Mouse (Mus musculus) heart, postnatal 0 days (tissue): ENCODE results near the gene Bdkrb1. TPM values are rescaled to one million over a fixed set of nuclear protein-coding genes. Genes with fewer than 3 reads are reported as not detected.

ENCODE experiments used
- ATAC-seq: fragments of 200-750 bp; cut with Nextera tagmentation; 2 replicates; pipeline ENCODE4 v1.8.0; 2017; ENCODE audit warnings: low read depth, moderate number of reproducible peaks, moderate library complexity; ENCODE audit not compliant: insufficient read depth
- DNase-seq: peaks from one replicate; pipeline ENCODE4 v3.0.0-alpha.2; 2016; ENCODE audit warnings: low spot score
- H3K27ac ChIP-seq: fragments of 300-500 bp; sonication (generic); 2 replicates; pipeline ENCODE4 v1.5.1; 2014; ENCODE audit warnings: low read depth, mild to moderate bottlenecking
- H3K27me3 ChIP-seq: fragments of 300-500 bp; sonication (generic); 2 replicates; pipeline ENCODE4 v1.6.1; 2014; ENCODE audit warnings: low read length, mixed read lengths; ENCODE audit not compliant: control insufficient read depth, insufficient read depth
- H3K36me3 ChIP-seq: fragments of 300-500 bp; sonication (generic); replicated peaks from 2 replicates; pipeline ENCODE4 v1.6.1; 2014; ENCODE audit warnings: low read length, mixed read lengths; ENCODE audit not compliant: control insufficient read depth, insufficient read depth
- H3K4me1 ChIP-seq: fragments of 300-500 bp; sonication (generic); 2 replicates; pipeline ENCODE4 v1.6.1; 2014; ENCODE audit warnings: antibody characterized with exemption; ENCODE audit not compliant: control insufficient read depth, insufficient read depth
- H3K4me2 ChIP-seq: fragments of 300-500 bp; sonication (generic); 2 replicates; pipeline ENCODE4 v1.6.1; 2014; ENCODE audit warnings: low read depth, mild to moderate bottlenecking, low read length, moderate library complexity
- H3K4me3 ChIP-seq: fragments of 300-500 bp; sonication (generic); 2 replicates; pipeline ENCODE4 v1.5.1; 2014; ENCODE audit warnings: low read depth, low read length
- H3K9ac ChIP-seq: fragments of 300-500 bp; sonication (generic); replicated peaks from 2 replicates; pipeline ENCODE4 v1.6.1; 2014; ENCODE audit warnings: low read depth, low read length, mixed read lengths
- H3K9me3 ChIP-seq: fragments of 300-500 bp; sonication (generic); replicated peaks from 2 replicates; pipeline ENCODE4 v1.6.1; 2016; ENCODE audit warnings: low read length; ENCODE audit not compliant: control insufficient read depth
- CTCF ChIP-seq: IDR thresholded peaks from 2 replicates; pipeline ENCODE4 v1.5.1; 2016; ENCODE audit warnings: antibody characterized with exemption, control low read depth, low read depth
- EP300 ChIP-seq: IDR thresholded peaks from 2 replicates; pipeline ENCODE4 v1.6.1; 2016; ENCODE audit warnings: antibody characterized with exemption, low read depth
- WGBS: fragments of 180-500 bp; shearing (Covaris S2); extraction: QIAGEN DNeasy Blood & Tissue Kit; methylation state at CpG from one replicate; pipeline ENCODE4 v1.1.7; 2014; 5-methylcytosine and 5-hydroxymethylcytosine counted together
- polyA plus RNA-seq: library from polyadenylated mRNA; unstranded; fragments of >200 nt; fragmentation: Nextera tagmentation; extraction: Ambion mirVana; gene quantifications from 2 replicates; pipeline ENCODE4 v1.2.1, GENCODE M21; 2015
- total RNA-seq: library from RNA; depleted of rRNA; stranded (reverse); fragments of >200 nt; gene quantifications from 2 replicates; pipeline ENCODE4 v1.2.3, GENCODE M21; 2014; ENCODE audit warnings: low replicate concordance; rRNA removed

Bdkrb1 gene
- total RNA-seq, result not detected in 2 replicates
- polyA plus RNA-seq, result not detected in 2 replicates

- Histone ChIP-seq H3K4me1 (no peaks in the 10 kb centered on the region), H3K4me2 (no peak within 1 kb of the TSS), H3K9me3 (no peaks in the 10 kb centered on the region), H3K27ac (no peak within 1 kb of the TSS), H3K27me3 (no peaks in the 10 kb centered on the region), H3K4me3 (no peak within 1 kb of the TSS), H3K36me3 (no peaks in the 10 kb centered on the region), H3K9ac (no peak within 1 kb of the TSS)
- ATAC-seq (no peak), DNase-seq (no peak)
- TF ChIP-seq EP300, result no peak
- TF ChIP-seq CTCF, result no peak
- WGBS, result 87% methylated on average over 11 of the region's 11 CpGs
These were observed at the start of gene Bdkrb1 for GRCm38 (mm10) chr12:105602581-105603210. TSS of gene Bdkrb1 (plus strand) at chr12:105603085.

- Histone ChIP-seq H3K36me3 (no peaks in the 10 kb centered on the region), H3K27me3 (no peaks in the 10 kb centered on the region), H3K4me2 (no peak overlapping the region), H3K4me3 (no peak overlapping the region), H3K4me1 (peaks cover 55% of the 10 kb centered on the region), H3K27ac (peak overlapping the region; percentile 15; the same call in 1 of the 2 replicates), H3K9me3 (no peaks in the 10 kb centered on the region), H3K9ac (no peak overlapping the region)
- 28% methylated on average over 8 of the region's 8 CpGs for whole genome bisulfite sequencing
- DNase-seq (no peak), ATAC-seq (no peak)
- no peak for TF ChIP-seq EP300
- no peak for TF ChIP-seq CTCF
These were observed 48.6 kb upstream of the Bdkrb1 start for GRCm38 (mm10) chr12:105554151-105554772.

GRCm38 (mm10) chr12:105555172-105555571, 47.7 kb upstream of the Bdkrb1 start:
- DNase-seq, result peak; percentile 35
- Histone ChIP-seq H3K27ac (peak overlapping the region; percentile 35; the same call in 1 of the 2 replicates), H3K9ac (no peak overlapping the region), H3K4me1 (peaks cover 49% of the 10 kb centered on the region), H3K4me2 (no peak overlapping the region), H3K9me3 (no peaks in the 10 kb centered on the region), H3K27me3 (no peaks in the 10 kb centered on the region), H3K4me3 (no peak overlapping the region), H3K36me3 (no peaks in the 10 kb centered on the region)
- TF ChIP-seq CTCF, result no peak
- no peak for TF ChIP-seq EP300
- peak; percentile 74; the same call in 1 of the 2 replicates for ATAC-seq
- 39% methylated on average over 5 of the region's 5 CpGs for WGBS

GRCm38 (mm10) chr12:105557250-105557925, 45.5 kb upstream of the Bdkrb1 start:
- 37% methylated on average over 7 of the region's 7 CpGs for WGBS
- Histone ChIP-seq H3K4me2 (no peak overlapping the region), H3K27ac (peak overlapping the region; percentile 13; the same call in 1 of the 2 replicates), H3K36me3 (no peaks in the 10 kb centered on the region), H3K4me3 (no peak overlapping the region), H3K27me3 (peaks cover 6% of the 10 kb centered on the region; the same call in 1 of the 2 replicates), H3K9ac (no peak overlapping the region), H3K4me1 (peaks cover 50% of the 10 kb centered on the region), H3K9me3 (no peaks in the 10 kb centered on the region)
- no peak for TF ChIP-seq EP300
- no peak for TF ChIP-seq CTCF
- DNase-seq (no peak), ATAC-seq (peak; percentile 52; the same call in 1 of the 2 replicates)

- H3K4me2 ChIP-seq, result no peak overlapping the region
- ATAC-seq (no peak), DNase-seq (no peak)
- H3K4me1 ChIP-seq, result peaks cover 37% of the 10 kb centered on the region
- H3K9ac ChIP-seq, result no peak overlapping the region
- H3K9me3 ChIP-seq, result no peaks in the 10 kb centered on the region
- no peaks in the 10 kb centered on the region for H3K36me3 ChIP-seq
- TF ChIP-seq CTCF, result no peak
- TF ChIP-seq EP300, result no peak
- H3K27ac ChIP-seq, result no peak overlapping the region
- 47% methylated on average over 8 of the region's 8 CpGs for WGBS
- H3K27me3 ChIP-seq, result peaks cover 27% of the 10 kb centered on the region
- no peak overlapping the region for H3K4me3 ChIP-seq
These were observed 41.8 kb upstream of the Bdkrb1 start for GRCm38 (mm10) chr12:105561007-105561534.
